Mouse (Mus musculus): ENCODE measurements around the gene Vwf. TPM values are rescaled to one million over a fixed set of nuclear protein-coding genes. Genes with fewer than 3 reads are reported as not detected.

Vwf gene
- total and polyA plus RNA-seq, 2 experiments, result 4.9 to 9.0 TPM

DNA sequence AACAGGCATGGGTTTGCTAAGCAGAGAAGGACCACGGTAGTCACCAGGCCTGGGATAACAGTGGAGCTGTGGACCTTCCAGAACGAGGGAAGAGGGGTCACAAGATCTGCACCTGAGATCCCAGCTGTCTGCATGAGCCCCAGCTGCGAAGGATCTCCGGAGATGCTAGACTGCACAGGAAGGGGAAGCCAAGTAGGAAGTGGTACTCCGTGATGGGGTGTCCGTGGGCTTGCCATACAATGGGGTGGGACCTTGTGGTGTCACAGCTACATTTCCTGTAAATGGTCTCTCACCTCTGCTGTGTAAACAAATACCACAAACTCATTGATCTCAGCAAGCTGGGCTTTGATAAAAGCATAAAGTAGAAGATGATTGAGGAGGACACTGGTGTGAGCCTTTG lies 22.5 kb upstream of the Vwf start:
- H3K9ac ChIP-seq (ENCODE audit: low read depth, low read length), result no peak overlapping the region
- WGBS, result 92% methylated on average over 6 of the region's 6 CpGs
- H3K79me2 ChIP-seq (ENCODE audit: control insufficient read depth, insufficient read depth, low read length), result no peaks in the 10 kb centered on the region
- H3K27ac ChIP-seq (replicated peaks; ENCODE audit: insufficient read depth, low read depth, low read length), result no peak overlapping the region
- H3K4me1 ChIP-seq (ENCODE audit: control insufficient read depth, insufficient read depth, low read length), result peaks cover 7% of the 10 kb centered on the region; the same call in 1 of the 2 replicates
- no peaks in the 10 kb centered on the region for H3K27me3 ChIP-seq (ENCODE audit: control insufficient read depth, insufficient read depth, low read length)
- TF ChIP-seq POLR2A (IDR thresholded peaks at IDR 0.05; ENCODE audit: extremely low read depth, insufficient read depth, low read length), result no peak
- TF ChIP-seq CTCF (IDR thresholded peaks at IDR 0.05; ENCODE audit: low read depth, low read length), result no peak
- H3K4me3 ChIP-seq (ENCODE audit: insufficient read depth, low read depth, low read length), result no peak overlapping the region
- DNase-seq (ENCODE audit: extremely low read depth, low read depth, low spot score), result no peak
- H3K36me3 ChIP-seq (ENCODE audit: control insufficient read depth, insufficient read depth, low read length), result no peaks in the 10 kb centered on the region

DNA sequence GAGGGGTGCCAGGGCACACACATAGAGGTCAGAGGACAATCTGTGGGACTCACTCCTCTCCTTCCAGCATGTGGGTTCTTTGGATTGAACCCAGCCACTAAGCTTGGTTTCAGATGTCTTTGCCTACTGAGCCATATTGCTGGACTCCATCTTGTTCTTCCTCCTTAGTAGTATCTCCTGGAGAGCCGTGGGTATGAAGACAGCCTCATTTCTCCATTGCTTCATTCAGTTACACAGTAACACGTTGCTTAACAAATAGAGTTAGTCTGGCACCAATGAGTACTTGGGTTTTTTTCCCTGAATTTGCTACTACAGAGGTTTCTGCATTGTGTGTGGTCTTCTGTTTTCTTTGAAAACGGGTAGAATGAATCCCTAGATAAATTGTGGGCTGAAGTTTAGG lies 20.5 kb upstream of the Vwf start:
- TF ChIP-seq POLR2A (IDR thresholded peaks at IDR 0.05; ENCODE audit: extremely low read depth, insufficient read depth, low read length) (no peak), CTCF (IDR thresholded peaks at IDR 0.05; ENCODE audit: low read depth, low read length) (no peak)
- H3K9ac ChIP-seq (ENCODE audit: low read depth, low read length), result no peak overlapping the region
- peak; percentile 62 for DNase-seq (ENCODE audit: extremely low read depth, low read depth, low spot score)
- H3K4me1 ChIP-seq (ENCODE audit: control insufficient read depth, insufficient read depth, low read length), result peaks cover 7% of the 10 kb centered on the region; the same call in 1 of the 2 replicates
- no peaks in the 10 kb centered on the region for H3K27me3 ChIP-seq (ENCODE audit: control insufficient read depth, insufficient read depth, low read length)
- 19% methylated on average over 3 of the region's 3 CpGs for WGBS
- H3K36me3 ChIP-seq (ENCODE audit: control insufficient read depth, insufficient read depth, low read length), result no peaks in the 10 kb centered on the region
- H3K79me2 ChIP-seq (ENCODE audit: control insufficient read depth, insufficient read depth, low read length), result no peaks in the 10 kb centered on the region
- no peak overlapping the region for H3K4me3 ChIP-seq (ENCODE audit: insufficient read depth, low read depth, low read length)
- H3K27ac ChIP-seq (replicated peaks; ENCODE audit: insufficient read depth, low read depth, low read length), result no peak overlapping the region

DNA sequence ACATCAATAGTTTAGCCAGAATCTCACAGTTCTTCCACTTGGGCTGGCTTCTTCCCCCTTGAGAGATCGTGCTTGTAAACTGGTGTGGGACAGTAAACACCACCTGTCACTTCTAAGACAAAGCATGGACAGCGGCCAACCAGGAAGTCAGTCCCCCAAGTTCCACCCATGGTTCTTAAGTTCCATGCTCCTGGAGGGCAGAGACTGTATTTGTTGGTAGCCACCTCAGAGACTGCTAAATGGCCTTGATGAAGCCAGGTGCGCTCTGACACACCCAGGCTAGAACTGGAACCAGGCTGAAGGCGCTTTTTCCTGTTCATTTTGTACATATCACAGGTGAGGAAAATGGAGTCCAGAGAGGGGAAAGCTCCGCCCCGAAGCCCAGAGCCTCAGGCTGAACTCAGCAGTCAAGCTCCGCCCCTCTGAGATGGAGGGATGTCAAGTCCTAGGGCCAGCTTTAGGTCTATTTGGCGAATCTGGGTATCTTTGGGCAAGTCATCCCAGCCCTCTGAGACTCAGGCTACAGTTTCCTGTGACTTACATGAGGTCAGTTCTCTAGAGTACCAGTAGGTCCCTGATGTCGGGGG lies 17.9 kb upstream of the Vwf start:
- no peak overlapping the region for H3K4me3 ChIP-seq (ENCODE audit: insufficient read depth, low read depth, low read length)
- H3K4me1 ChIP-seq (ENCODE audit: control insufficient read depth, insufficient read depth, low read length), result peaks cover 7% of the 10 kb centered on the region; the same call in 1 of the 2 replicates
- DNase-seq (ENCODE audit: extremely low read depth, low read depth, low spot score), result no peak
- TF ChIP-seq CTCF (IDR thresholded peaks at IDR 0.05; ENCODE audit: low read depth, low read length), result no peak
- TF ChIP-seq POLR2A (IDR thresholded peaks at IDR 0.05; ENCODE audit: extremely low read depth, insufficient read depth, low read length), result no peak
- H3K79me2 ChIP-seq (ENCODE audit: control insufficient read depth, insufficient read depth, low read length), result no peaks in the 10 kb centered on the region
- no peak overlapping the region for H3K9ac ChIP-seq (ENCODE audit: low read depth, low read length)
- WGBS, result 94% methylated on average over 9 of the region's 9 CpGs
- H3K27me3 ChIP-seq (ENCODE audit: control insufficient read depth, insufficient read depth, low read length), result no peaks in the 10 kb centered on the region
- no peak overlapping the region for H3K27ac ChIP-seq (replicated peaks; ENCODE audit: insufficient read depth, low read depth, low read length)
- no peaks in the 10 kb centered on the region for H3K36me3 ChIP-seq (ENCODE audit: control insufficient read depth, insufficient read depth, low read length)

DNA sequence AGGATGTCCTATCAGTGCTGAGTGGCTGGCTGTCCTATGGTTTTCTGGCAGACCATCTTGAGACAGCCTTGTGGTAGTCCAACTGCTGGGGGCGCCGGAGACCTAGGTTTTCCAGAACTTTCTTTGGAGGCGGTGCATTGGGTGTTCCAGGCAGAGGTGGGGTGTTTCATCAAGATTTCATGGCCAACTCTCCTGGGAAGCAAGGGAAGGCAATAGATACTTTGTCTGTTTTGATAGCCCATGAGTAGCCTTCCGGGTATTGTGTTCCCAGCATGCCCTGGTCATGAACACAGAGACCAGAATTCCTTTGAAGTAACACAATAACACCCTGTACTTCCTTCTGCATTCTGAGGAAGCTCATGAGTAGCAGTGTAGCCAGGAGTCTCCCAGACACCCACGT lies 17.1 kb upstream of the Vwf start:
- Histone ChIP-seq H3K9ac (ENCODE audit: low read depth, low read length) (no peak overlapping the region), H3K27ac (replicated peaks; ENCODE audit: insufficient read depth, low read depth, low read length) (no peak overlapping the region), H3K27me3 (ENCODE audit: control insufficient read depth, insufficient read depth, low read length) (no peaks in the 10 kb centered on the region), H3K79me2 (ENCODE audit: control insufficient read depth, insufficient read depth, low read length) (no peaks in the 10 kb centered on the region), H3K36me3 (ENCODE audit: control insufficient read depth, insufficient read depth, low read length) (no peaks in the 10 kb centered on the region), H3K4me1 (ENCODE audit: control insufficient read depth, insufficient read depth, low read length) (peaks cover 7% of the 10 kb centered on the region; the same call in 1 of the 2 replicates), H3K4me3 (ENCODE audit: insufficient read depth, low read depth, low read length) (no peak overlapping the region)
- no peak for DNase-seq (ENCODE audit: extremely low read depth, low read depth, low spot score)
- no peak for TF ChIP-seq POLR2A (IDR thresholded peaks at IDR 0.05; ENCODE audit: extremely low read depth, insufficient read depth, low read length)
- TF ChIP-seq CTCF (IDR thresholded peaks at IDR 0.05; ENCODE audit: low read depth, low read length), result peak; percentile 14; the same call in 1 of the 2 replicates
- 86% methylated on average over 5 of the region's 5 CpGs for WGBS

DNA sequence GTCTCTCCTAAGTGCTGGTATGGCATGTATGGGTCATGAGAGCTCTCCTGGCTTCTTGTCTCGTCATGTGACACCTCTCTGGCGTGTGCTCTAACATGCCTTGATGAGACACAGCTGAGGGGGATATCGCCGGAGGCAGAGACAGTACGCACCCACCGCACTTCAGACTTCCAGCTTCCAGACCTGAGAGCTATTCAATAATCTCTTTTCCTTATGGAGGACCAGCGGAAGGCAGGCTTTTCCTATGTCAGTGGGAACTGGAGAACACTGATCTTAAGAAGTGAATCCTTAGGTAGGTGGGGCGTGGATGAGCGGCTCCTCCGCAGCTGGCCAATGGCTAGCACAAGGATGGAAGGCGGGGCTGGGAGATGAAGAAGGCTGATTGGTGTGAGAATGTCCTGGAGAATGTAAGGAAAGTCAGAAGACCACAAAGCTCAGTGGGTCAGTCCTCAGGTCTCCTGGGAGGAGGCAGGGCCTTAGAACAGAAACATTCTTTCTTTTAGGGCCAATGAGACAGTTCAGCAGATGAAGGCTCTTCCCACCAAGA lies 13.4 kb upstream of the Vwf start:
- no peak overlapping the region for H3K27ac ChIP-seq (replicated peaks; ENCODE audit: insufficient read depth, low read depth, low read length)
- H3K4me3 ChIP-seq (ENCODE audit: insufficient read depth, low read depth, low read length), result no peak overlapping the region
- TF ChIP-seq POLR2A (IDR thresholded peaks at IDR 0.05; ENCODE audit: extremely low read depth, insufficient read depth, low read length), result no peak
- TF ChIP-seq CTCF (IDR thresholded peaks at IDR 0.05; ENCODE audit: low read depth, low read length), result no peak
- no peak for DNase-seq (ENCODE audit: extremely low read depth, low read depth, low spot score)
- 94% methylated on average over 11 of the region's 11 CpGs for WGBS
- no peak overlapping the region for H3K9ac ChIP-seq (ENCODE audit: low read depth, low read length)
- H3K27me3 ChIP-seq (ENCODE audit: control insufficient read depth, insufficient read depth, low read length), result no peaks in the 10 kb centered on the region
- no peaks in the 10 kb centered on the region for H3K79me2 ChIP-seq (ENCODE audit: control insufficient read depth, insufficient read depth, low read length)
- H3K36me3 ChIP-seq (ENCODE audit: control insufficient read depth, insufficient read depth, low read length), result no peaks in the 10 kb centered on the region
- H3K4me1 ChIP-seq (ENCODE audit: control insufficient read depth, insufficient read depth, low read length), result no peaks in the 10 kb centered on the region

DNA sequence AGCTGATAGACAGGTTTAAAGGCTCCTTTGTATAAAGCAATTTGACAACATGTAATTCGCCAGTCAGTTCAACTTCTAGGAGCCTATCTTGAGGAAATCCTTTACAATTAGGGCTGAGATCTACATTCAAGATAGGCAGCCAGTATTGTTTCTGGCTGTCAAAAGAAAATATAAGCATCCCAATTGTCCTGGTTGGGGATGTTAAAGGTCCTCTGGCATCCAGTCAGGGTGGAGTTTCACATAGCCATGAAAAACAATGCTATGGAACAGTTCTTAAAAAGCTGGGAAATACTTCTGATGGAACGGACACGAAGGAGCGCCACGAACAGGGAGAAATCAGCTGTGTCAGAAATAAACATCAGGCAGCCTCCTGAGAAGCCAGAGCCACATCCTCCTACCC lies 11.6 kb upstream of the Vwf start:
- no peaks in the 10 kb centered on the region for H3K79me2 ChIP-seq (ENCODE audit: control insufficient read depth, insufficient read depth, low read length)
- no peak for TF ChIP-seq CTCF (IDR thresholded peaks at IDR 0.05; ENCODE audit: low read depth, low read length)
- TF ChIP-seq POLR2A (IDR thresholded peaks at IDR 0.05; ENCODE audit: extremely low read depth, insufficient read depth, low read length), result no peak
- H3K9ac ChIP-seq (ENCODE audit: low read depth, low read length), result no peak overlapping the region
- no peak overlapping the region for H3K4me3 ChIP-seq (ENCODE audit: insufficient read depth, low read depth, low read length)
- WGBS, result 83% methylated on average over 5 of the region's 5 CpGs
- no peak for DNase-seq (ENCODE audit: extremely low read depth, low read depth, low spot score)
- H3K27me3 ChIP-seq (ENCODE audit: control insufficient read depth, insufficient read depth, low read length), result no peaks in the 10 kb centered on the region
- no peaks in the 10 kb centered on the region for H3K4me1 ChIP-seq (ENCODE audit: control insufficient read depth, insufficient read depth, low read length)
- no peak overlapping the region for H3K27ac ChIP-seq (replicated peaks; ENCODE audit: insufficient read depth, low read depth, low read length)
- no peaks in the 10 kb centered on the region for H3K36me3 ChIP-seq (ENCODE audit: control insufficient read depth, insufficient read depth, low read length)
